Mouse (Mus musculus) G1E (cell line): ENCODE measurements around the gene Hif3a.

ENCODE experiments used
- CTCF ChIP-seq: IDR thresholded peaks from 2 replicates; pipeline ENCODE4 v1.5.1; 2012; ENCODE audit warnings: low read depth, low read length, inconsistent platforms, mixed read lengths
- TAL1 ChIP-seq: conservative IDR thresholded peaks from 2 replicates; pipeline ENCODE4 v1.6.1; 2012; ENCODE audit warnings: low read depth, low read length, inconsistent platforms, mixed read lengths

- TF ChIP-seq CTCF (no peak), TAL1 (no peak)
Observed at GRCm38 (mm10) chr7:17007300-17007699, 54.9 kb downstream of the Hif3a start.
